ENCODE assay signal across 9 mouse cellular contexts in genomic region chr19:37495319-37496270, GRCm38 (mm10). TPM values are rescaled to one million over a fixed set of nuclear protein-coding genes. Genes with fewer than 3 reads are reported as not detected.
DNase-seq lines count a peak whose midpoint lies in the region.
"Had no signal": no experiment of that assay in that cellular context is flagged by ENCODE, and none has a peak within 500 bp of the region (broad histone marks: within the 10 kb centered on the region; RNA-seq: fewer than 3 reads in every experiment).

No protein-coding gene starts in this region.

- DNase-seq in thymus, postnatal 0 days (ENCODE audit: low spot score): peak; percentile 14
- no peak for DNase-seq in thymus, postnatal 14 days
- DNase-seq in fibroblast of lung, adult 2 months (ENCODE audit: low read depth): peak; percentile 53
- DNase-seq in lung, postnatal 14 days: peak; percentile 22
- DNase-seq in splenic B cell, adult 2 months (ENCODE audit: low read depth, low spot score): peak; percentile 91
- no peak for DNase-seq in urinary bladder, adult 2 months (ENCODE audit: low spot score)
- DNase-seq in cerebellum, postnatal 4 days (ENCODE audit: low spot score in 2 of 2): no peak
- DNase-seq in adrenal gland, adult 8-10 months: no peak

- H3K36me3 ChIP-seq in splenic B cell, adult 2 months (ENCODE audit: control insufficient read depth, insufficient read depth, low read length, poor library complexity, severe bottlenecking): no peaks in the 10 kb centered on the region; the same call in 1 of the 2 replicates
- H3K36me3 ChIP-seq: limb, embryonic 12.5 days had no signal

- H3K27me3 ChIP-seq in splenic B cell, adult 2 months (ENCODE audit: control insufficient read depth, insufficient read depth, low read length, poor library complexity, severe bottlenecking): no peaks in the 10 kb centered on the region
- H3K27me3 ChIP-seq: limb, embryonic 12.5 days had no signal

RNA-seq across cellular contexts. Expression of gene Exoc6, which starts 54.6 kb away (rescaled TPM):
- 16.5 and 16.8 TPM in 2 replicates for polyA plus RNA-seq in thymus, postnatal 0 days (2015; fragmentation: Nextera tagmentation; extraction: Ambion mirVana)
- 16.4 and 17.1 TPM in 2 replicates for polyA plus RNA-seq in urinary bladder, adult 2 months (2012; rRNA removed)
- total RNA-seq in adrenal gland, adult 8-10 months (2022): 10 to 100 TPM; 18.7 to 26.7 (median 22.0) TPM

Comparison
In these comparisons a context has a peak if more than half of its experiments do, and no peak if none do; other contexts are left out.
1. DNase-seq: peak in thymus, postnatal 0 days (single experiment), fibroblast of lung, adult 2 months (single experiment), lung, postnatal 14 days (single experiment) and splenic B cell, adult 2 months (single experiment); none in thymus, postnatal 14 days (single experiment), urinary bladder, adult 2 months (single experiment), cerebellum, postnatal 4 days (0 of 2) and adrenal gland, adult 8-10 months (single experiment).